Mouse (Mus musculus) olfactory bulb, adult 2 months (tissue): ENCODE data around the gene Crybb1.

Experiments
- CTCF ChIP-seq: fragments of 200-500 bp; IDR thresholded peaks from 2 replicates; pipeline ENCODE4 v1.5.1; 2012; ENCODE audit warnings: low read depth, mild to moderate bottlenecking, low read length, moderate library complexity; ENCODE audit not compliant: insufficient read depth
- POLR2A ChIP-seq: fragments of 200-500 bp; IDR thresholded peaks from 2 replicates; pipeline ENCODE4 v1.6.1; 2012; ENCODE audit warnings: mild to moderate bottlenecking, low read depth, low read length, moderate library complexity; ENCODE audit not compliant: insufficient read depth

GRCm38 (mm10) chr5:112295162-112295561 is 39.5 kb downstream of the Crybb1 start:
- TF ChIP-seq CTCF (no peak), POLR2A (no peak)
